Comparison of ENCODE assay signal across 10 mouse cellular contexts in the genomic region with DNA sequence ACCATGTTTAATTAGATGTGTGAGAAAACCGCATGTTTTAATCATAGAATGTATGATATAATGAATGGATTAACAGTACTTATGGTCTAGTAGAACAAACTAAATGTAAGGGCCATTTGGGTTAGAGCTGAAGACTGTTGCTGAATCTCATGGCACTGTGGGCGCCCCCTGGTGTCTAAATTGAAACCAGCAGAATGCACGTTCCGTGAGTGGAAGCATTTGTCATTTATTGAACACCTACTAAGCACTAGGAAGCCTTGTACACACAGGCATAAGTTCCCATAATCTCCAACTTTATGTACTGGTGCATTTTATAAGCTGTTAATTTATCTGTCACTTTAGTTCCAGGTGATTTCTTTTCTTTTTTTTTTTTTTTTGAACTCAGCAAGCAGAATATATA. TPM values are rescaled to one million over a fixed set of nuclear protein-coding genes. Genes with fewer than 3 reads are reported as not detected.
DNase-seq lines count a peak whose midpoint lies in the region; ATAC-seq lines count a peak whose summit lies in the region.
"Had no signal": no experiment of that assay in that cellular context is flagged by ENCODE, and none has a peak within 500 bp of the region (broad histone marks: within the 10 kb centered on the region; RNA-seq: fewer than 3 reads in every experiment).

No protein-coding gene starts in this region.

- no peaks in the 10 kb centered on the region for H3K27me3 ChIP-seq in limb, embryonic 10.5 days (ENCODE audit: low read depth, poor library complexity, severe bottlenecking)
- H3K27me3 ChIP-seq: heart, embryonic 15.5 days; neural tube, embryonic 13.5 days had no signal

- ATAC-seq in activated CD4-positive, CD25-positive, alpha-beta regulatory T cell, adult 4 months = peak; percentile 53

- H3K9me3 ChIP-seq in limb, embryonic 10.5 days (replicated peaks) = no peaks in the 10 kb centered on the region
- H3K9me3 ChIP-seq: heart, embryonic 15.5 days; neural tube, embryonic 13.5 days had no signal

- no peaks in the 10 kb centered on the region for H3K36me3 ChIP-seq in limb, embryonic 10.5 days
- H3K36me3 ChIP-seq: heart, embryonic 15.5 days; neural tube, embryonic 13.5 days had no signal

- H3K4me1 ChIP-seq in limb, embryonic 10.5 days = no peaks in the 10 kb centered on the region
- H3K4me1 ChIP-seq: heart, embryonic 15.5 days; neural tube, embryonic 13.5 days had no signal

- WGBS in limb, embryonic 10.5 days = 34% methylated on average over 4 of the region's 4 CpGs

- no peak overlapping the region for H3K4me3 ChIP-seq in limb, embryonic 10.5 days
- H3K4me3 ChIP-seq: heart, embryonic 15.5 days; neural tube, embryonic 13.5 days had no signal

- peak; percentile 52 for DNase-seq in ovary, postnatal 14 days (ENCODE audit: low spot score)
- no peak for DNase-seq in ovary, postnatal 10 days (ENCODE audit: low spot score)
- DNase-seq in cerebellum, postnatal 14 days = peak; percentile 75 to 76
- DNase-seq in heart, postnatal 36 days = peak; percentile 64 to 76
- DNase-seq in limb, embryonic 10.5 days (ENCODE audit: low spot score) = peak; percentile 53
- peak; percentile 40 for DNase-seq in retina, postnatal 1 day
- no peak for DNase-seq in yolk sac, embryonic 10.5 days (ENCODE audit: low spot score)

- intact Hi-C loops in heart, postnatal 36 days (cut with DNase I) = loop anchor here (1.0 to 5.0 kb wide), 3 partner anchors 232 to 1216 kb away; no protein-coding TSS in a partner anchor

- H3K27ac ChIP-seq in limb, embryonic 10.5 days = no peak overlapping the region
- H3K27ac ChIP-seq: heart, embryonic 15.5 days; neural tube, embryonic 13.5 days had no signal

RNA-seq across cellular contexts. Expression of gene Itga4, which starts 10.4 kb away (rescaled TPM):
- 100 to 1,000 TPM; 154 to 180 TPM for polyA plus RNA-seq in activated CD4-positive, CD25-positive, alpha-beta regulatory T cell, adult 4 months (2017; shearing (Covaris generic))
- 1 to 10 TPM; 1.9 to 3.0 TPM for total RNA-seq in heart, postnatal 36 days (2021)
- 3.7 and 5.2 TPM in 2 replicates for polyA plus RNA-seq in limb, embryonic 10.5 days (2016; fragmentation: Nextera tagmentation; extraction: Ambion mirVana)

Comparison
In these comparisons a context has a peak if more than half of its experiments do, and no peak if none do; other contexts are left out.
1. DNase-seq: peak in ovary, postnatal 14 days (single experiment), cerebellum, postnatal 14 days (2 of 2), heart, postnatal 36 days (2 of 2), limb, embryonic 10.5 days (single experiment) and retina, postnatal 1 day (single experiment); none in ovary, postnatal 10 days (single experiment) and yolk sac, embryonic 10.5 days (single experiment).
2. RNA of gene Itga4, which starts 10.4 kb away (polyA plus RNA-seq): 154 to 180 TPM in activated CD4-positive, CD25-positive, alpha-beta regulatory T cell, adult 4 months; 3.7 to 5.2 TPM in limb, embryonic 10.5 days; every median in the first group is over 10 times any median in the second.